Comparison of ENCODE assay signal across 1 mouse cellular context in the genomic region with DNA sequence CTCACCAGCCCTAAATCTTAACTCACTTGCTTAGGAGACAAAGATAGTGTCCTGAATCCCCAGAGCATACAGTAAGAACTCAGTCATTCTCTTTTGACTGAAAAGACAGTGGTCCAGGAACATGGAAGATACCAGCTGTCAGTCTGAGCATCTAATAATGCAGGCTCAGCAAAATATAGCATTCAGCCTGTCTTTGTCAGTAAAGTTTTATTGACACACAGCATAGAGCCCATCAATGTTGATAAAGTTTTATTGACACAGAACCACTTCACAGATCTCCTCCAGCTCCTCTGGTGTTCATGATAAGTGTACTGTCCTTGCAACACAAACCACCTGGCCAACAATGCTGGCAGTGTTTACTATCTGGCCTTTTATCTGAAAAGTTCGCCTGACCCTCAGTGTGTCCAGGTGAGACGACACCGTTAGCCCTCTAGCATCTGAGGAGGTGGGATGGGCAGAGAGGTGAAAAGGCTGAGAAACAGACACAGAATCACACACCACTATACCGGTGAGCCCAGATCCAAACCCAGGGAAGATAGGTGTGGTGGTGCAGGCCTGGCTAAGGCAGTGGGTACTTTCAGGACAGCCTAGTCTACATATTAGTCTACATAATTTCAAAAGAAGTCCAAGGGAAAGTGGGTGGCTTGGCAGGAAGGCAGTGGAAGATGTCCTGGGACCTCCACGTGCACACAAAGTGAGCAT.
TF ChIP-seq lines count a peak whose summit lies in the region.

No protein-coding gene starts in this region.

TF ChIP-seq in MEL, 35 proteins besides CTCF, POLR2A, EP300 and RAD21:
- peak; percentile 84 for TF ChIP-seq HCFC1 (IDR thresholded peaks at IDR 0.05; ENCODE audit: low read depth, low read length)
- TF ChIP-seq NRF1 (IDR thresholded peaks at IDR 0.05; ENCODE audit: insufficient read depth, low read depth, low read length, poor library complexity, severe bottlenecking), result no peak
- no peak for TF ChIP-seq MAZ (IDR thresholded peaks at IDR 0.05; ENCODE audit: low read depth, low read length)
- TF ChIP-seq RCOR1 (IDR thresholded peaks at IDR 0.05; ENCODE audit: low read depth, low read length), result no peak
- TF ChIP-seq NELFE (IDR thresholded peaks at IDR 0.05; ENCODE audit: low read depth, low read length), result no peak
- TF ChIP-seq SMC3 (IDR thresholded peaks at IDR 0.05; ENCODE audit: low read depth, low read length), result no peak
- TF ChIP-seq KAT2A (conservative IDR thresholded peaks at IDR 0.05; ENCODE audit: low read depth, low read length), result no peak
- TF ChIP-seq MXI1 (IDR thresholded peaks at IDR 0.05; ENCODE audit: low read depth, low read length), result no peak
- TF ChIP-seq GATA1 (IDR thresholded peaks at IDR 0.05; ENCODE audit: low read depth, low read length), result no peak
- no peak for TF ChIP-seq UBTF (IDR thresholded peaks at IDR 0.05; ENCODE audit: borderline replicate concordance, insufficient read depth, low read depth, low read length)
- no peak for TF ChIP-seq ZKSCAN1 (IDR thresholded peaks at IDR 0.05; ENCODE audit: low read depth, low read length)
- TF ChIP-seq MAX (IDR thresholded peaks at IDR 0.05; ENCODE audit: low read length), result no peak
- no peak for TF ChIP-seq ZC3H11A (IDR thresholded peaks at IDR 0.05; ENCODE audit: low read depth, low read length)
- peak; percentile 96 for TF ChIP-seq MAFK (IDR thresholded peaks at IDR 0.05; ENCODE audit: borderline replicate concordance, low read depth, low read length)
- no peak for TF ChIP-seq MYC (IDR thresholded peaks at IDR 0.05; ENCODE audit: low read depth, low read length)
- no peak for TF ChIP-seq TAL1 (IDR thresholded peaks at IDR 0.05; ENCODE audit: low read length)
- no peak for TF ChIP-seq CHD2 (IDR thresholded peaks at IDR 0.05; ENCODE audit: low read length)
- no peak for TF ChIP-seq USF1 (IDR thresholded peaks at IDR 0.05; ENCODE audit: low read depth, low read length)
- no peak for TF ChIP-seq SIN3A (IDR thresholded peaks at IDR 0.05; ENCODE audit: low read length)
- TF ChIP-seq TBP (IDR thresholded peaks at IDR 0.05; ENCODE audit: low read depth, low read length), result 0 out of 2 replicates have a peak, but pooled peaks have one; percentile 63
- no peak for TF ChIP-seq MEF2A (IDR thresholded peaks at IDR 0.05; ENCODE audit: extremely low read depth, insufficient replicate concordance, low read depth, low read length, poor library complexity, severe bottlenecking)
- no peak for TF ChIP-seq GABPA (IDR thresholded peaks at IDR 0.05; ENCODE audit: low read depth, low read length)
- TF ChIP-seq ETS1 (IDR thresholded peaks at IDR 0.05; ENCODE audit: low read depth, low read length), result peak; percentile 69; the same call in 1 of the 2 replicates
- TF ChIP-seq MYB (IDR thresholded peaks at IDR 0.05; ENCODE audit: low read depth, low read length), result no peak
- no peak for TF ChIP-seq ELF1 (IDR thresholded peaks at IDR 0.05; ENCODE audit: low read depth, low read length)
- TF ChIP-seq USF2 (IDR thresholded peaks at IDR 0.05; ENCODE audit: borderline replicate concordance in 1 of 2, insufficient read depth in 1 of 2, low read depth in 1 of 2, low read length in 2 of 2), result no peak
- TF ChIP-seq BHLHE40 (IDR thresholded peaks at IDR 0.05; ENCODE audit: borderline replicate concordance, low read depth, low read length), result no peak
